In genomic region chr12:31205983-31206633, GRCm38 (mm10) we compare ENCODE assay signal across 36 mouse cellular contexts. TPM values are rescaled to one million over a fixed set of nuclear protein-coding genes. Genes with fewer than 3 reads are reported as not detected.
DNase-seq lines count a peak whose midpoint lies in the region; ATAC-seq lines count a peak whose summit lies in the region.
"Had no signal": no experiment of that assay in that cellular context is flagged by ENCODE, and none has a peak within 500 bp of the region (broad histone marks: within the 10 kb centered on the region; RNA-seq: fewer than 3 reads in every experiment).

No protein-coding gene starts in this region.

- no peak overlapping the region for H3K27ac ChIP-seq in embryonic facial prominence, embryonic 14.5 days (replicated peaks; ENCODE audit: low read depth, low read length)
- no peak overlapping the region for H3K27ac ChIP-seq in embryonic facial prominence, embryonic 10.5 days (replicated peaks)
- H3K27ac ChIP-seq in limb, embryonic 12.5 days: no peak overlapping the region
- no peak overlapping the region for H3K27ac ChIP-seq in limb, embryonic 10.5 days
- no peak overlapping the region for H3K27ac ChIP-seq in intestine, embryonic 16.5 days (ENCODE audit: low read length)
- H3K27ac ChIP-seq: embryonic facial prominence, embryonic 13.5 days; forebrain, embryonic 12.5 days; heart, embryonic 10.5 days; heart, embryonic 15.5 days; left cerebral cortex, adult 2 months; liver, embryonic 15.5 days; neural tube, embryonic 12.5 days had no signal

- no peak overlapping the region for H3K4me2 ChIP-seq in embryonic facial prominence, embryonic 14.5 days (ENCODE audit: low read depth, low read length)
- H3K4me2 ChIP-seq in limb, embryonic 12.5 days: no peak overlapping the region
- H3K4me2 ChIP-seq in intestine, embryonic 16.5 days (ENCODE audit: low read depth, low read length): no peak overlapping the region
- H3K4me2 ChIP-seq: embryonic facial prominence, embryonic 13.5 days; forebrain, embryonic 12.5 days; heart, embryonic 15.5 days; liver, embryonic 15.5 days; lung, embryonic 14.5 days; midbrain, embryonic 11.5 days; neural tube, embryonic 12.5 days had no signal

- WGBS in embryonic facial prominence, embryonic 14.5 days: 52% methylated on average over 10 of the region's 10 CpGs
- WGBS in embryonic facial prominence, embryonic 10.5 days: 78% methylated on average over 10 of the region's 10 CpGs
- WGBS in limb, embryonic 12.5 days: 46% methylated on average over 10 of the region's 10 CpGs
- WGBS in limb, embryonic 10.5 days: 86% methylated on average over 10 of the region's 10 CpGs
- 54% methylated on average over 10 of the region's 10 CpGs for WGBS in intestine, embryonic 16.5 days

- no peak overlapping the region for H3K4me3 ChIP-seq in embryonic facial prominence, embryonic 14.5 days (ENCODE audit: low read depth, low read length)
- H3K4me3 ChIP-seq in embryonic facial prominence, embryonic 10.5 days: no peak overlapping the region
- no peak overlapping the region for H3K4me3 ChIP-seq in limb, embryonic 12.5 days (replicated peaks)
- H3K4me3 ChIP-seq in limb, embryonic 10.5 days: no peak overlapping the region
- no peak overlapping the region for H3K4me3 ChIP-seq in intestine, embryonic 16.5 days (ENCODE audit: low read length)
- H3K4me3 ChIP-seq: embryonic facial prominence, embryonic 13.5 days; erythroblast, embryonic 14.5 days; forebrain, embryonic 12.5 days; heart, embryonic 10.5 days; heart, embryonic 15.5 days; left cerebral cortex, adult 2 months; liver, embryonic 15.5 days; neural tube, embryonic 12.5 days had no signal

- DNase-seq in embryonic facial prominence, embryonic 14.5 days (ENCODE audit: low spot score): peak; percentile 74
- no peak for DNase-seq in embryonic facial prominence, embryonic 10.5 days (ENCODE audit: low spot score)
- no peak for DNase-seq in limb, embryonic 10.5 days (ENCODE audit: low spot score)
- no peak for DNase-seq in thymus, postnatal 4 days
- DNase-seq in frontal cortex, adult 2 months (ENCODE audit: extremely low spot score in 1 of 2, low spot score in 1 of 2): no peak
- DNase-seq: adrenal gland, postnatal 10 days; cerebellum, adult 11-12 months; cerebellum, adult 9-11 months; embryo, embryonic 11 days; forebrain, postnatal 0 days; gastrocnemius, postnatal 14 days; heart, adult 11 months; kidney, adult 11 months; kidney, postnatal 25 days; liver; lung, embryonic 14.5 days; right cerebral cortex, adult 18-20 months had no signal

- H3K36me3 ChIP-seq in embryonic facial prominence, embryonic 14.5 days (ENCODE audit: control insufficient read depth, insufficient read depth, low read length): no peaks in the 10 kb centered on the region
- no peaks in the 10 kb centered on the region for H3K36me3 ChIP-seq in embryonic facial prominence, embryonic 10.5 days (replicated peaks)
- H3K36me3 ChIP-seq in limb, embryonic 12.5 days: no peaks in the 10 kb centered on the region
- H3K36me3 ChIP-seq in limb, embryonic 10.5 days: no peaks in the 10 kb centered on the region
- no peaks in the 10 kb centered on the region for H3K36me3 ChIP-seq in intestine, embryonic 16.5 days (ENCODE audit: control insufficient read depth, insufficient read depth, low read length)
- H3K36me3 ChIP-seq: embryonic facial prominence, embryonic 13.5 days; forebrain, embryonic 12.5 days; G1E; heart, embryonic 10.5 days; heart, embryonic 15.5 days; liver, embryonic 15.5 days; neural tube, embryonic 12.5 days had no signal

- no peak overlapping the region for H3K9ac ChIP-seq in embryonic facial prominence, embryonic 14.5 days (ENCODE audit: low read depth, low read length)
- no peak overlapping the region for H3K9ac ChIP-seq in limb, embryonic 12.5 days (replicated peaks)
- H3K9ac ChIP-seq in intestine, embryonic 16.5 days (ENCODE audit: low read depth, low read length): no peak overlapping the region
- H3K9ac ChIP-seq: embryonic facial prominence, embryonic 13.5 days; forebrain, embryonic 12.5 days; forebrain, postnatal 0 days; heart, embryonic 15.5 days; liver, embryonic 15.5 days; lung, embryonic 14.5 days; neural tube, embryonic 12.5 days had no signal

- no peaks in the 10 kb centered on the region for H3K27me3 ChIP-seq in embryonic facial prominence, embryonic 14.5 days (replicated peaks; ENCODE audit: control insufficient read depth, insufficient read depth, low read length)
- no peaks in the 10 kb centered on the region for H3K27me3 ChIP-seq in embryonic facial prominence, embryonic 10.5 days (replicated peaks; ENCODE audit: low read depth, poor library complexity, severe bottlenecking)
- no peaks in the 10 kb centered on the region for H3K27me3 ChIP-seq in limb, embryonic 12.5 days
- H3K27me3 ChIP-seq in limb, embryonic 10.5 days (ENCODE audit: low read depth, poor library complexity, severe bottlenecking): no peaks in the 10 kb centered on the region
- no peaks in the 10 kb centered on the region for H3K27me3 ChIP-seq in intestine, embryonic 16.5 days (replicated peaks; ENCODE audit: control insufficient read depth, insufficient read depth, low read length)
- H3K27me3 ChIP-seq: embryonic facial prominence, embryonic 13.5 days; forebrain, embryonic 12.5 days; heart, embryonic 15.5 days; liver, embryonic 15.5 days; neural tube, embryonic 12.5 days had no signal

- no peaks in the 10 kb centered on the region for H3K4me1 ChIP-seq in embryonic facial prominence, embryonic 14.5 days (ENCODE audit: control insufficient read depth, insufficient read depth, low read length)
- H3K4me1 ChIP-seq in embryonic facial prominence, embryonic 10.5 days: peaks cover 10% of the 10 kb centered on the region
- H3K4me1 ChIP-seq in limb, embryonic 12.5 days (replicated peaks): no peaks in the 10 kb centered on the region; the same call in 1 of the 2 replicates
- no peaks in the 10 kb centered on the region; the same call in 1 of the 2 replicates for H3K4me1 ChIP-seq in limb, embryonic 10.5 days
- H3K4me1 ChIP-seq in intestine, embryonic 16.5 days (ENCODE audit: control insufficient read depth, insufficient read depth, low read length): peaks cover 3% of the 10 kb centered on the region

- ATAC-seq in embryonic facial prominence, embryonic 14.5 days (ENCODE audit: low read depth): peak; percentile 84
- ATAC-seq in limb, embryonic 12.5 days (ENCODE audit: insufficient number of reproducible peaks, insufficient read depth, low FRiP score, low TSS enrichment, low read depth): peak; percentile 66
- ATAC-seq in intestine, embryonic 16.5 days: 0 out of 2 replicates have a peak, but pooled peaks have one; percentile 41
- ATAC-seq: forebrain, postnatal 0 days; hindbrain, embryonic 16.5 days; midbrain, embryonic 16.5 days had no signal

- no peaks in the 10 kb centered on the region for H3K9me3 ChIP-seq in embryonic facial prominence, embryonic 14.5 days (ENCODE audit: control insufficient read depth, low read length)
- H3K9me3 ChIP-seq in embryonic facial prominence, embryonic 10.5 days: no peaks in the 10 kb centered on the region
- no peaks in the 10 kb centered on the region for H3K9me3 ChIP-seq in limb, embryonic 12.5 days
- H3K9me3 ChIP-seq in limb, embryonic 10.5 days (replicated peaks): no peaks in the 10 kb centered on the region
- no peaks in the 10 kb centered on the region for H3K9me3 ChIP-seq in intestine, embryonic 16.5 days (ENCODE audit: control insufficient read depth, low read length)
- H3K9me3 ChIP-seq: embryonic facial prominence, embryonic 13.5 days; forebrain, embryonic 12.5 days; G1E; heart, embryonic 10.5 days; heart, embryonic 15.5 days; liver, embryonic 15.5 days; neural tube, embryonic 12.5 days had no signal

RNA-seq across cellular contexts. Expression of gene Gm6993, which starts 34.5 kb away (rescaled TPM):
- polyA plus RNA-seq in embryonic facial prominence, embryonic 14.5 days (2014; fragmentation: Nextera tagmentation; extraction: Ambion mirVana): not detected in 2 replicates
- polyA plus RNA-seq in embryonic facial prominence, embryonic 10.5 days (2016; fragmentation: Nextera tagmentation; extraction: Ambion mirVana): not detected in 2 replicates
- not detected in 2 replicates for polyA plus RNA-seq in limb, embryonic 12.5 days (2016; fragmentation: Nextera tagmentation; extraction: Ambion mirVana)
- polyA plus RNA-seq in limb, embryonic 10.5 days (2016; fragmentation: Nextera tagmentation; extraction: Ambion mirVana): not detected in 2 replicates
- not detected in 2 replicates for polyA plus RNA-seq in intestine, embryonic 16.5 days (2015; fragmentation: Nextera tagmentation; extraction: Ambion mirVana)
- polyA plus RNA-seq in frontal cortex, adult 2 months (2012; rRNA removed): not detected in 2 replicates
- polyA plus RNA-seq: C2C12; embryonic facial prominence, embryonic 13.5 days; erythroblast, embryonic 14.5 days; forebrain, embryonic 12.5 days; forebrain, postnatal 0 days; G1E; heart, embryonic 10.5 days; heart, embryonic 15.5 days; hindbrain, embryonic 11.5 days; hindbrain, embryonic 16.5 days; liver, embryonic 15.5 days; lung, embryonic 14.5 days; midbrain, embryonic 11.5 days; midbrain, embryonic 16.5 days; neural tube, embryonic 12.5 days; spleen, adult 2 months; testis, adult 2 months; urinary bladder, adult 2 months had no signal

RNA-seq across cellular contexts. Expression of gene Lamb1, which starts 58.9 kb away (rescaled TPM):
- 84.2 and 93.9 TPM in 2 replicates for polyA plus RNA-seq in embryonic facial prominence, embryonic 14.5 days (2014; fragmentation: Nextera tagmentation; extraction: Ambion mirVana)
- 37.2 and 42.5 TPM in 2 replicates for polyA plus RNA-seq in embryonic facial prominence, embryonic 10.5 days (2016; fragmentation: Nextera tagmentation; extraction: Ambion mirVana)
- polyA plus RNA-seq in limb, embryonic 12.5 days (2016; fragmentation: Nextera tagmentation; extraction: Ambion mirVana): 60.4 and 64.8 TPM in 2 replicates
- polyA plus RNA-seq in limb, embryonic 10.5 days (2016; fragmentation: Nextera tagmentation; extraction: Ambion mirVana): 40.5 and 44.6 TPM in 2 replicates
- polyA plus RNA-seq in intestine, embryonic 16.5 days (2015; fragmentation: Nextera tagmentation; extraction: Ambion mirVana): 60.4 and 65.1 TPM in 2 replicates
- 7.6 and 8.4 TPM in 2 replicates for polyA plus RNA-seq in frontal cortex, adult 2 months (2012; rRNA removed)
- polyA plus RNA-seq: G1E had no signal
